Mouse (Mus musculus) limb, embryonic 15.5 days (tissue): ENCODE data around the gene Hs1bp3. TPM values are rescaled to one million over a fixed set of nuclear protein-coding genes. Genes with fewer than 3 reads are reported as not detected.

ENCODE experiments used
- ATAC-seq: fragments of 200-750 bp; cut with Nextera tagmentation; 2 replicates; pipeline ENCODE4 v1.8.0; 2017; ENCODE audit warnings: low read depth, moderate TSS enrichment; ENCODE audit not compliant: insufficient number of reproducible peaks, low FRiP score, low TSS enrichment
- H3K27ac ChIP-seq: fragments of 300-500 bp; sonication (generic); 2 replicates; pipeline ENCODE4 v1.5.1; 2015; ENCODE audit warnings: moderate library complexity, mild to moderate bottlenecking, inconsistent platforms
- H3K27me3 ChIP-seq: fragments of 300-500 bp; sonication (generic); 2 replicates; pipeline ENCODE4 v1.6.1; 2015; ENCODE audit warnings: inconsistent platforms
- H3K36me3 ChIP-seq: fragments of 300-500 bp; sonication (generic); 2 replicates; pipeline ENCODE4 v1.6.1; 2015; ENCODE audit warnings: inconsistent platforms
- H3K4me1 ChIP-seq: fragments of 300-500 bp; sonication (generic); 2 replicates; pipeline ENCODE4 v1.6.1; 2015; ENCODE audit warnings: inconsistent platforms
- H3K4me2 ChIP-seq: fragments of 300-500 bp; sonication (generic); 2 replicates; pipeline ENCODE4 v1.6.1; 2015; ENCODE audit warnings: mild to moderate bottlenecking, inconsistent platforms
- H3K4me3 ChIP-seq: fragments of 300-500 bp; sonication (generic); 2 replicates; pipeline ENCODE4 v1.5.1; 2015; ENCODE audit warnings: mild to moderate bottlenecking, inconsistent platforms
- H3K9ac ChIP-seq: fragments of 300-500 bp; sonication (generic); 2 replicates; pipeline ENCODE4 v1.6.1; 2015; ENCODE audit warnings: inconsistent platforms
- H3K9me3 ChIP-seq: fragments of 300-500 bp; sonication (generic); 2 replicates; pipeline ENCODE4 v1.6.1; 2016; ENCODE audit warnings: inconsistent platforms
- WGBS: fragments of 180-500 bp; shearing (Covaris S2); methylation state at CpG from one replicate; pipeline ENCODE4 v1.1.7; 2015; 5-methylcytosine and 5-hydroxymethylcytosine counted together
- polyA plus RNA-seq: library from polyadenylated mRNA; unstranded; fragments of >200 nt; fragmentation: Nextera tagmentation; extraction: Ambion mirVana; gene quantifications from 2 replicates; pipeline ENCODE4 v1.2.1, GENCODE M21; 2015

The Hs1bp3 gene
- polyA plus RNA-seq, 1 experiment from 2014 or later = 16.8 TPM

GRCm38 (mm10) chr12:8372511-8373180 is 59.4 kb downstream of the Hs1bp3 start:
- Histone ChIP-seq H3K36me3 (no peaks in the 10 kb centered on the region), H3K4me2 (no peak overlapping the region), H3K9ac (no peak overlapping the region), H3K27ac (no peak overlapping the region), H3K9me3 (no peaks in the 10 kb centered on the region), H3K4me1 (peaks cover under 1% of the 10 kb centered on the region; the same call in 1 of the 2 replicates), H3K4me3 (no peak overlapping the region), H3K27me3 (no peaks in the 10 kb centered on the region)
- no peak for ATAC-seq
- WGBS = 68% methylated on average over 7 of the region's 7 CpGs

GRCm38 (mm10) chr12:8373741-8374140 is 60.5 kb downstream of the Hs1bp3 start:
- no peak for ATAC-seq
- H3K4me3 ChIP-seq = no peak overlapping the region

GRCm38 (mm10) chr12:8377169-8377568 is 63.9 kb downstream of the Hs1bp3 start:
- H3K4me3 ChIP-seq = no peak overlapping the region
- H3K4me2 ChIP-seq = no peak overlapping the region
- no peak overlapping the region for H3K9ac ChIP-seq
- no peak for ATAC-seq
- no peaks in the 10 kb centered on the region for H3K9me3 ChIP-seq
- H3K4me1 ChIP-seq = peaks cover 31% of the 10 kb centered on the region
- H3K27me3 ChIP-seq = no peaks in the 10 kb centered on the region
- no peak overlapping the region for H3K27ac ChIP-seq
- 68% methylated on average over 1 of the region's 1 CpGs for WGBS
- H3K36me3 ChIP-seq = no peaks in the 10 kb centered on the region

More at GRCm38 (mm10) chr12:8373741-8374140, 60.5 kb downstream of the Hs1bp3 start:
- Histone ChIP-seq H3K9ac (no peak overlapping the region), H3K4me1 (peaks cover 9% of the 10 kb centered on the region), H3K4me2 (no peak overlapping the region), H3K27ac (no peak overlapping the region), H3K27me3 (no peaks in the 10 kb centered on the region), H3K9me3 (no peaks in the 10 kb centered on the region), H3K36me3 (no peaks in the 10 kb centered on the region)
- 80% methylated on average over 5 of the region's 5 CpGs for WGBS

- no peak for ATAC-seq
- no peak overlapping the region for H3K9ac ChIP-seq
- H3K4me3 ChIP-seq = no peak overlapping the region
- H3K36me3 ChIP-seq = no peaks in the 10 kb centered on the region
- peak overlapping the region; percentile 69 for H3K27ac ChIP-seq
- H3K27me3 ChIP-seq = no peaks in the 10 kb centered on the region
- no peaks in the 10 kb centered on the region for H3K9me3 ChIP-seq
- 31% methylated on average over 9 of the region's 9 CpGs for WGBS
- no peak overlapping the region for H3K4me2 ChIP-seq
- peaks cover 36% of the 10 kb centered on the region for H3K4me1 ChIP-seq
Measured at GRCm38 (mm10) chr12:8377955-8378620, 64.9 kb downstream of the Hs1bp3 start.

GRCm38 (mm10) chr12:8379795-8380521 is 66.7 kb downstream of the Hs1bp3 start:
- Histone ChIP-seq H3K4me2 (no peak overlapping the region), H3K36me3 (no peaks in the 10 kb centered on the region), H3K4me3 (no peak overlapping the region), H3K9ac (no peak overlapping the region), H3K27ac (0 out of 2 replicates have a peak overlapping the region, but pooled peaks have one; percentile 50), H3K27me3 (no peaks in the 10 kb centered on the region), H3K4me1 (peaks cover 36% of the 10 kb centered on the region), H3K9me3 (no peaks in the 10 kb centered on the region)
- 0 out of 2 replicates have a peak, but pooled peaks have one; percentile 59 for ATAC-seq
- WGBS = 33% methylated on average over 8 of the region's 8 CpGs

GRCm38 (mm10) chr12:8380944-8381343 is 67.7 kb downstream of the Hs1bp3 start:
- no peak overlapping the region for H3K27ac ChIP-seq
- no peaks in the 10 kb centered on the region for H3K27me3 ChIP-seq
- no peak overlapping the region for H3K9ac ChIP-seq
- 65% methylated on average over 9 of the region's 9 CpGs for WGBS
- no peaks in the 10 kb centered on the region for H3K9me3 ChIP-seq
- no peaks in the 10 kb centered on the region for H3K36me3 ChIP-seq
- H3K4me1 ChIP-seq = peaks cover 38% of the 10 kb centered on the region
- no peak for ATAC-seq
- no peak overlapping the region for H3K4me3 ChIP-seq
- H3K4me2 ChIP-seq = no peak overlapping the region

GRCm38 (mm10) chr12:8381940-8382339 is 68.7 kb downstream of the Hs1bp3 start:
- Histone ChIP-seq H3K9me3 (no peaks in the 10 kb centered on the region), H3K27me3 (no peaks in the 10 kb centered on the region), H3K36me3 (no peaks in the 10 kb centered on the region), H3K9ac (no peak overlapping the region), H3K27ac (no peak overlapping the region), H3K4me3 (no peak overlapping the region), H3K4me2 (no peak overlapping the region), H3K4me1 (peaks cover 46% of the 10 kb centered on the region)
- no peak for ATAC-seq
- WGBS = 48% methylated on average over 2 of the region's 2 CpGs

GRCm38 (mm10) chr12:8383822-8384221 is 70.6 kb downstream of the Hs1bp3 start:
- no peaks in the 10 kb centered on the region for H3K9me3 ChIP-seq
- WGBS = 77% methylated on average over 6 of the region's 6 CpGs
- no peak for ATAC-seq
- H3K36me3 ChIP-seq = no peaks in the 10 kb centered on the region
- H3K27ac ChIP-seq = no peak overlapping the region
- no peak overlapping the region for H3K4me2 ChIP-seq
- H3K4me3 ChIP-seq = no peak overlapping the region
- no peaks in the 10 kb centered on the region for H3K27me3 ChIP-seq
- peaks cover 40% of the 10 kb centered on the region for H3K4me1 ChIP-seq
- no peak overlapping the region for H3K9ac ChIP-seq

GRCm38 (mm10) chr12:8386451-8387011 is 73.3 kb downstream of the Hs1bp3 start:
- H3K27ac ChIP-seq = peak overlapping the region; percentile 75
- no peaks in the 10 kb centered on the region for H3K9me3 ChIP-seq
- H3K4me1 ChIP-seq = peaks cover 25% of the 10 kb centered on the region; the same call in 1 of the 2 replicates
- WGBS = 54% methylated on average over 6 of the region's 6 CpGs
- no peaks in the 10 kb centered on the region for H3K36me3 ChIP-seq
- no peak overlapping the region for H3K4me3 ChIP-seq
- ATAC-seq = peak; percentile 75
- H3K27me3 ChIP-seq = no peaks in the 10 kb centered on the region
- no peak overlapping the region for H3K4me2 ChIP-seq
- no peak overlapping the region for H3K9ac ChIP-seq

- no peak for ATAC-seq
- Histone ChIP-seq H3K27ac (peak overlapping the region; percentile 75; the same call in 1 of the 2 replicates), H3K9ac (no peak overlapping the region), H3K9me3 (no peaks in the 10 kb centered on the region), H3K4me3 (no peak overlapping the region), H3K4me2 (no peak overlapping the region), H3K27me3 (no peaks in the 10 kb centered on the region), H3K36me3 (no peaks in the 10 kb centered on the region), H3K4me1 (peaks cover 22% of the 10 kb centered on the region; the same call in 1 of the 2 replicates)
- 74% methylated on average over 1 of the region's 1 CpGs for WGBS
Measured at GRCm38 (mm10) chr12:8387281-8387680, 74.0 kb downstream of the Hs1bp3 start.

GRCm38 (mm10) chr12:8388529-8389414 is 75.5 kb downstream of the Hs1bp3 start:
- Histone ChIP-seq H3K4me1 (peaks cover 18% of the 10 kb centered on the region; the same call in 1 of the 2 replicates), H3K27me3 (no peaks in the 10 kb centered on the region)

More at GRCm38 (mm10) chr12:8388529-8389414, 75.5 kb downstream of the Hs1bp3 start:
- no peak for ATAC-seq
- H3K9me3 ChIP-seq = no peaks in the 10 kb centered on the region
- H3K4me3 ChIP-seq = no peak overlapping the region
- 85% methylated on average over 4 of the region's 4 CpGs for WGBS
- no peak overlapping the region for H3K4me2 ChIP-seq
- no peaks in the 10 kb centered on the region for H3K36me3 ChIP-seq
- H3K9ac ChIP-seq = no peak overlapping the region
- no peak overlapping the region for H3K27ac ChIP-seq
